Mouse (Mus musculus): Measurements from ENCODE around the gene Epha8. TPM values are rescaled to one million over a fixed set of nuclear protein-coding genes. Genes with fewer than 3 reads are reported as not detected.

Gene Epha8
- polyA plus RNA-seq, 1 experiment from 2014 or later: 0.10 TPM

GRCm38 (mm10) chr4:136969503-136970276, 13.1 kb upstream of the Epha8 start:
- 37% methylated on average over 16 of the region's 16 CpGs for WGBS
- no peak for ATAC-seq
- H3K4me2 ChIP-seq (replicated peaks; ENCODE audit: low read depth): no peak overlapping the region

GRCm38 (mm10) chr4:136969096-136969495, 12.5 kb upstream of the Epha8 start:
- no peak for ATAC-seq
- TF ChIP-seq CTCF (IDR thresholded peaks at IDR 0.05; ENCODE audit: low read depth): no peak
- peaks cover 14% of the 10 kb centered on the region for H3K27me3 ChIP-seq (replicated peaks; ENCODE audit: control insufficient read depth, insufficient read depth, low read length)
- 55% methylated on average over 8 of the region's 8 CpGs for whole genome bisulfite sequencing
- H3K27ac ChIP-seq (ENCODE audit: low read depth, low read length): no peak overlapping the region
- no peaks in the 10 kb centered on the region for H3K9me3 ChIP-seq (ENCODE audit: control insufficient read depth)
- no peaks in the 10 kb centered on the region for H3K4me1 ChIP-seq (replicated peaks; ENCODE audit: control insufficient read depth, insufficient read depth, low read length)
- no peak overlapping the region for H3K4me3 ChIP-seq (ENCODE audit: low read depth, low read length)
- H3K9ac ChIP-seq (ENCODE audit: low read depth, low read length): no peak overlapping the region
- no peak overlapping the region for H3K4me2 ChIP-seq (replicated peaks; ENCODE audit: low read depth)
- no peaks in the 10 kb centered on the region for H3K36me3 ChIP-seq (ENCODE audit: control insufficient read depth, insufficient read depth)

More at GRCm38 (mm10) chr4:136969503-136970276, 13.1 kb upstream of the Epha8 start:
- Histone ChIP-seq H3K9ac (ENCODE audit: low read depth, low read length) (no peak overlapping the region), H3K4me1 (replicated peaks; ENCODE audit: control insufficient read depth, insufficient read depth, low read length) (no peaks in the 10 kb centered on the region), H3K27ac (ENCODE audit: low read depth, low read length) (no peak overlapping the region), H3K36me3 (ENCODE audit: control insufficient read depth, insufficient read depth) (no peaks in the 10 kb centered on the region), H3K4me3 (ENCODE audit: low read depth, low read length) (no peak overlapping the region), H3K27me3 (replicated peaks; ENCODE audit: control insufficient read depth, insufficient read depth, low read length) (peaks cover 14% of the 10 kb centered on the region), H3K9me3 (ENCODE audit: control insufficient read depth) (no peaks in the 10 kb centered on the region)
- TF ChIP-seq CTCF (IDR thresholded peaks at IDR 0.05; ENCODE audit: low read depth): peak; percentile 29

GRCm38 (mm10) chr4:136967511-136967910, 10.9 kb upstream of the Epha8 start:
- no peak overlapping the region for H3K4me3 ChIP-seq (ENCODE audit: low read depth, low read length)
- H3K9ac ChIP-seq (ENCODE audit: low read depth, low read length): no peak overlapping the region
- H3K27ac ChIP-seq (ENCODE audit: low read depth, low read length): no peak overlapping the region
- TF ChIP-seq CTCF (IDR thresholded peaks at IDR 0.05; ENCODE audit: low read depth): no peak
- H3K27me3 ChIP-seq (replicated peaks; ENCODE audit: control insufficient read depth, insufficient read depth, low read length): peaks cover 11% of the 10 kb centered on the region
- 33% methylated on average over 9 of the region's 9 CpGs for WGBS
- no peaks in the 10 kb centered on the region for H3K36me3 ChIP-seq (ENCODE audit: control insufficient read depth, insufficient read depth)
- no peak overlapping the region for H3K4me2 ChIP-seq (replicated peaks; ENCODE audit: low read depth)
- no peaks in the 10 kb centered on the region for H3K4me1 ChIP-seq (replicated peaks; ENCODE audit: control insufficient read depth, insufficient read depth, low read length)
- no peak for ATAC-seq
- no peaks in the 10 kb centered on the region for H3K9me3 ChIP-seq (ENCODE audit: control insufficient read depth)

GRCm38 (mm10) chr4:136966493-136967390, 10.1 kb upstream of the Epha8 start:
- no peaks in the 10 kb centered on the region for H3K4me1 ChIP-seq (replicated peaks; ENCODE audit: control insufficient read depth, insufficient read depth, low read length)
- TF ChIP-seq CTCF (IDR thresholded peaks at IDR 0.05; ENCODE audit: low read depth): no peak
- H3K4me3 ChIP-seq (ENCODE audit: low read depth, low read length): no peak overlapping the region
- peaks cover 11% of the 10 kb centered on the region for H3K27me3 ChIP-seq (replicated peaks; ENCODE audit: control insufficient read depth, insufficient read depth, low read length)
- no peaks in the 10 kb centered on the region for H3K36me3 ChIP-seq (ENCODE audit: control insufficient read depth, insufficient read depth)
- no peak overlapping the region for H3K4me2 ChIP-seq (replicated peaks; ENCODE audit: low read depth)
- ATAC-seq: no peak
- H3K9ac ChIP-seq (ENCODE audit: low read depth, low read length): no peak overlapping the region
- 38% methylated on average over 16 of the region's 16 CpGs for WGBS
- no peaks in the 10 kb centered on the region for H3K9me3 ChIP-seq (ENCODE audit: control insufficient read depth)
- no peak overlapping the region for H3K27ac ChIP-seq (ENCODE audit: low read depth, low read length)

GRCm38 (mm10) chr4:136964990-136965421, 8.4 kb upstream of the Epha8 start:
- Histone ChIP-seq H3K4me3 (ENCODE audit: low read depth, low read length) (no peak overlapping the region), H3K27ac (ENCODE audit: low read depth, low read length) (no peak overlapping the region), H3K9ac (ENCODE audit: low read depth, low read length) (no peak overlapping the region), H3K4me1 (replicated peaks; ENCODE audit: control insufficient read depth, insufficient read depth, low read length) (no peaks in the 10 kb centered on the region), H3K27me3 (replicated peaks; ENCODE audit: control insufficient read depth, insufficient read depth, low read length) (peaks cover 11% of the 10 kb centered on the region), H3K36me3 (ENCODE audit: control insufficient read depth, insufficient read depth) (no peaks in the 10 kb centered on the region), H3K9me3 (ENCODE audit: control insufficient read depth) (no peaks in the 10 kb centered on the region), H3K4me2 (replicated peaks; ENCODE audit: low read depth) (no peak overlapping the region)
- WGBS: 31% methylated on average over 15 of the region's 15 CpGs
- no peak for ATAC-seq
- no peak for TF ChIP-seq CTCF (IDR thresholded peaks at IDR 0.05; ENCODE audit: low read depth)

GRCm38 (mm10) chr4:136962447-136962846, 5.8 kb upstream of the Epha8 start:
- H3K4me3 ChIP-seq (ENCODE audit: low read depth, low read length): no peak overlapping the region
- H3K27ac ChIP-seq (ENCODE audit: low read depth, low read length): no peak overlapping the region
- H3K36me3 ChIP-seq (ENCODE audit: control insufficient read depth, insufficient read depth): no peaks in the 10 kb centered on the region
- H3K9me3 ChIP-seq (ENCODE audit: control insufficient read depth): no peaks in the 10 kb centered on the region
- no peaks in the 10 kb centered on the region for H3K4me1 ChIP-seq (replicated peaks; ENCODE audit: control insufficient read depth, insufficient read depth, low read length)
- TF ChIP-seq CTCF (IDR thresholded peaks at IDR 0.05; ENCODE audit: low read depth): no peak
- peaks cover 23% of the 10 kb centered on the region for H3K27me3 ChIP-seq (replicated peaks; ENCODE audit: control insufficient read depth, insufficient read depth, low read length)
- H3K9ac ChIP-seq (ENCODE audit: low read depth, low read length): no peak overlapping the region
- WGBS: 77% methylated on average over 4 of the region's 4 CpGs
- no peak for ATAC-seq
- H3K4me2 ChIP-seq (replicated peaks; ENCODE audit: low read depth): no peak overlapping the region
